Mouse (Mus musculus) kidney, adult 8-10 months (tissue): Measurements from ENCODE around the gene Cald1.

Source experiments
- DNase-seq, 2 experiments: peaks; one replicate each; pipeline ENCODE4 v3.0.0; 2022

Gene Cald1

GRCm38 (mm10) chr6:34721740-34722139 is 123.4 kb downstream of the Cald1 start:
- DNase-seq: no peak

GRCm38 (mm10) chr6:34722660-34723059 is 124.4 kb downstream of the Cald1 start:
- no peak for DNase-seq

- no peak for DNase-seq
Observed at GRCm38 (mm10) chr6:34723250-34723904, 125.1 kb downstream of the Cald1 start.

DNA sequence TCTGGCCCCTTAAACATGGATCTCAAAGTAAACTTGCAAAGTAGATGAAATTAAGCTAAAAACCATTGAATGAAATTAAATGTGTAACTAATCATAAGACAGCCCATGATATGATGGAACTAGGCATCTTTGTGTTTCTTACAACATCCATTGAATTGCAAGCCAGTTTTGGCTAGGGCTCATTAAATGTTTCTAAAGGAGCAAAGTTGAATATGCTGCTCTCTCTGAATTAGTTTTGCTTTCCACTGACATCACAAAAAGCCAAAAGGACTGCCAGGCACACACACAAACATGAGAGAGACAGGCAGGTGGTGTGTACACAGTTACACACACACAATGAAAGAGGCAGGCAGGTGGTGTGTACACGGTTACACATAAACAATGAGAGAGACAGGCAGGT is 127.4 kb downstream of the Cald1 start:
- no peak for DNase-seq

- DNase-seq: no peak
Observed at GRCm38 (mm10) chr6:34726104-34726503, 127.8 kb downstream of the Cald1 start.

DNA sequence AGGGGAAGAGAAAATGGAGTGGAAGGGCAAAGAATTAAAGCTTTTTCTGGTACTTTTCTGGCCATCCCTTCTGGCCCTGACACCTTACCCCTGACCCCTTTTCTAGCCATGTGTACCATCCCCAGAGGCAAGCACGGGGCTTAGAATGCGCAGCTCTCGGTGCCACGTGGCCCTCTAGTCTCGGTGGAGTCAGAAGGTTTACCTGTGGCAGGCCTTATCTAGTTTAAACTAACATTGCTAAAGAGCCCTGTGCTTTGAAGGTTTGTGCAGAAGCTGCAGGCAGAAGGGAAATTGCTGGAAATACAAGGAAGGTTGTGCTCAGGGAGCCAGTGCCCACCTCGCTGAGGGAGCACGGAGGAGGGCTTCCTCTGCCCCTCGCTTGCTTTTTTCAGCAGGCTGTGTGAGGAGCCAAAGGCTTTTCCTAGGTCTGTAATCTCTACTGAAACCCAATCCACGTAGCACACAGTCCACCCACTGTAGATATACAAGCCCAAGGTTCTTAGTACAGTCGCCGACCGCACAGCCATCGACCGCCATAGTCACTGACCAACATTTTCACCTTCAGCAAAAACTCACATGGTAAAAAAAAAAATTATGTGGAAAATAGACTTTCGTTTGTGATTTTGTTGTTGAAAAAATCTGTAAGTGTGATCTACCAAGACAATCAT is 129.2 kb downstream of the Cald1 start:
- DNase-seq: no peak

DNA sequence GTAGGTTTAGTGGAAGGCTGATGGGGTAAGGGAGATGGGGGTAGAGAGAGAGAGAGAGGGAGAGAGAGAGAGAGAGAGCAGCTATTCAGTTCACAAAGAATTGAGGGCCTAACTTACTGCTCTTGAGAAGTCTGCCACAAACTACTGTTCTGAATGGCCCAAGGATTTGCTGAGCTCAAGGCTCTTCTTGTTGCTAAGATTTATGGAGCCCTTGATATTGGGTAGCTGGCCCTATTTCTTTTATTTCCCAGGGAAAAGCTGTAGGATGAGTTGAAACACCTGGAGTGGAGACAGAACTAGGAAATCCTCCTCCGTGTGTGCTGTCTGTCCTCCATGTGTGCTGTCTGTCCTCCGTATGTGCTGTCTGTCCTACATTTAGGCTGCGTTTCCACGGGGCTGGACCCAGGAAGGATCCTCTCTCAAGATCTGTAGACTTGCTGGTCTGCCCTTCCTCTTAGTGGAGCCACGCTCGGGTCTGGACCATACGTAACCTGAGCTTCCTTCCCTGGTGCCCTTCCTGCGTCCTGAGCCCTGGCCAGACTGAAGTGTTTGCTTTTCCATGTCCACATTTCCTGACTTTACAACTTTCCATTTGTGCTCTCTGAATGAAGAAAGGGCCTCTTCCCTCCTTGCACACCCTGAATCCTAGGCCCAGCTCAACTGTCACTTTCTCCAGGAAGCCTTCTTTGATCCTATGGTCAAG is 131.3 kb downstream of the Cald1 start:
- DNase-seq: no peak

- DNase-seq: no peak
Observed at GRCm38 (mm10) chr6:34731007-34731406, 132.7 kb downstream of the Cald1 start.

DNA sequence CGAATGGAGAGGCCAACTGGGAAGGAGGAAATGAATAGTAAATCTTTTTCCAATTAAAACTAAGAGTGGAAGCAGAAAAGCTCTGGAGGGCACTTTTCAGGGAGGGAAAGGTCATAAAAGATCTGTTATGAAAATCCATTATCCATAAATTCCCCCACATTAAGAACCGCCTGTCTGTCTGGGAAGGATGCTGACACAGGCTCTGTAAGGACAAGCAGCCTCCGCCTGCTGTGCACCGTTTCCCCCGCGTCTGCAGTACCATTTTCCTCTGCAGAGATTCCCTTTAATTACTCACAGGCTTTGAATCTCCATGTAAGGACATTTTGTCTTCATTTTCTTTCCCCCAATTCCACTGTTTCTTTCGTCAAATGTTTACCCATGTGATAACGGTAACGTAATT is 133.2 kb downstream of the Cald1 start:
- DNase-seq: no peak

DNA sequence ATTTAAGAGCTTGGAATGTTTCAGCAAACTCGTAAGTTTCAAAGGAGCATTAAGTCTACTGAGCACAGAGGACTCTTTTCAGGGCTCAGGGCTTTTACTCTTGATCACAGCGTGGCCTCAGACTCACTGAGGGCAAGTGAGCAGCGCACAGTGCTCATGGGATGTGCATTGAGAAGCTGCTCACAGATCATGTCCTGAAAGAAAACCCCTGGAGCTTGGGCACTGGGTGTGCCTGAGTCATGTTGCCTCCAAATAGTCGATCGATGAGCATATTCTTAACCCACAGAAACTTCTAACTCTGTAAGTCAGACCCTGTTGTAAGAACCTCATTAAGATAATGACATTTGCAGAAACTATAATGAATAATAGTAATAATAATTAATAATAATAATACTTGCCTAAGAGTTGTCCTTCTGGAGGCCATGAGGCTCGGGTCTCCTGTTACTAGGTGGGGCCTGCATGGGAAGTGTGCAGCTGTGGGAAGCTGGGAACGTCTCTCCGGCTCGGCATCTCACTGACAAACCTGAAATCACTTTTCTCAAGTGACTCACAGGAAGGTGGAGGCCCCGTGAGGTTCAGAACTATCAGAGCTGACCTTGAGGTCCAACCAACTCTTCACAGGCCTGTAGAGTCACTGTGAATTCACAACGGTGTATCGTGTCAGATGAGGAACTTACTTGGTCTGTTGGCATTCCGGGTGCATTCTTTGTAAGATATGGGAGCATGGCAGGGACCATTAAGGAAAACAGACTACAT is 136.8 kb downstream of the Cald1 start:
- no peak for DNase-seq

DNA sequence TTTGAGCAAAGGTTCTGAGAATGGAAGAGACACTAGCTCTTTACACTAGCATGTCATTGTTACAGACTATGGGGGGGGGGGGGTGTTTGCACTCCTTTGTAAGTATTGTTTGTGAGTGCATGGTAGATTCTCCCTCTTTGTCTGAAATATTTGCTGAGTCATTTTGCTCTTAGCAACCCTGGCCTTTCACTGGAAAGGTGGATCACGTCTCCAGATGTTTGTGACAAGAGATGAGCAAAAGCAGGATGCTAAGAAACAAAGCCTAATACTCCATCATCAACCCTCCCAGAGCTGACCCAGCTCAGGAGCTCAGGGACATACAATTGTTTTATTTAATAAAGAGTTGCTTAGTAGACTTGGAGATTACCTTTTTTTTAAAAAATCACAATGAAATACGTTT is 138.6 kb downstream of the Cald1 start:
- no peak for DNase-seq

DNA sequence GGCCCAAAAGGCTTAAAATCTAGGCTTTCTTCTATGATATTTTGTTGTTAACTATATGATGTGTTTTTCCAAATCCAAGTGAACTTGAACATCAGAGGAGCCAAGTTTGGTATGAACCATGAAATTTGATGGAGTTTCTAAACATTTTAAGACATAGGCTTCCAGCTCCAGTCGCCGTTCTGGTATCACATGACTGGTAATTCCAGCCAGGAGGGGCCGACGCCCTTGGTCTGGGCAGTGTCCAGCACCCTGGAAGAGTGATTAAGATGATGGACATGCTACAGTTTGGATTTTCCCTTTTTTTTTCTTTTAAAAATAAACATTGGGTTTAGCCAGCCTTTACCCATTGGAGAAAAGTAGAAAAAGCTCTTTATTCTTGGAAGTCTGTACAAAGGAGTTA is 145.6 kb downstream of the Cald1 start:
- DNase-seq: no peak

- DNase-seq: no peak
Observed at GRCm38 (mm10) chr6:34747846-34748245, 149.5 kb downstream of the Cald1 start.

DNA sequence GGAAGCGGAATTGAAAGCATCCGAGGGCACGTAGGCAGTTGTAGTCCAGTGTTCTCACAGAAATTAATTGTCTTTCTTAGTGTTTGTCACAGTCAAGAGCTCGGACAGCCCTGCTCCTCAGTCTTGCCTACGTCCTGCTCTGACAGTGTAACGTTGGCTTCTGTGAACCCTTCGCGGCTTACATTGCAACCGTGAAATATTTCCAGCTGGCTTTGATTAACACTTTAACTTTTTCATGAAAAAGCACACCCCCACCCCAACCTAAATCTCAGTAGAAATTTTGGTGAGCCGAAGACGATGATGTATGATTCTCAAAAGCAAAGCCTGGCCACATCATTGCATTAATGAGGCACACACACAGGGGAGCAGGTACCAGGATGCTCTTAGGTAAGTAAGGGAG is 150.3 kb downstream of the Cald1 start:
- no peak for DNase-seq

DNA sequence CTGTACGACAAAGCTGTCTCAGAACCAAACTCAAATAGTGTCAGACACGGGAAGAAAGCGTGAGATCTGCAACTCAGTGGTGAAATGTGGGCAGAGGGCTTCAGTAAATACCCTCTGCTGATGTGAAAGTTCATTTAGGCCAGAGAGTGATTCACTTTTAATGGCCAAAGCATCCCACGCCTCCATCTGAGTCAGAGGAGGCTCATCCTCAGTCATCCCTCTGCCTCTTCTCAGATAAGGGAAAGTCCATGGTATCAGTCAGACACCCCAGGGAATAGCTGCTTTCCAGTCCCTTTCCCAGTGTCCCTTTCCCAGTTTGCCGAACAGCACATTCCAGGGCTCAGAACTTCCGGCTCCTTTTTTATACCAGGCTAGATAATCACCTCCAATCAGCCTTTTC is 151.2 kb downstream of the Cald1 start:
- DNase-seq: no peak

DNA sequence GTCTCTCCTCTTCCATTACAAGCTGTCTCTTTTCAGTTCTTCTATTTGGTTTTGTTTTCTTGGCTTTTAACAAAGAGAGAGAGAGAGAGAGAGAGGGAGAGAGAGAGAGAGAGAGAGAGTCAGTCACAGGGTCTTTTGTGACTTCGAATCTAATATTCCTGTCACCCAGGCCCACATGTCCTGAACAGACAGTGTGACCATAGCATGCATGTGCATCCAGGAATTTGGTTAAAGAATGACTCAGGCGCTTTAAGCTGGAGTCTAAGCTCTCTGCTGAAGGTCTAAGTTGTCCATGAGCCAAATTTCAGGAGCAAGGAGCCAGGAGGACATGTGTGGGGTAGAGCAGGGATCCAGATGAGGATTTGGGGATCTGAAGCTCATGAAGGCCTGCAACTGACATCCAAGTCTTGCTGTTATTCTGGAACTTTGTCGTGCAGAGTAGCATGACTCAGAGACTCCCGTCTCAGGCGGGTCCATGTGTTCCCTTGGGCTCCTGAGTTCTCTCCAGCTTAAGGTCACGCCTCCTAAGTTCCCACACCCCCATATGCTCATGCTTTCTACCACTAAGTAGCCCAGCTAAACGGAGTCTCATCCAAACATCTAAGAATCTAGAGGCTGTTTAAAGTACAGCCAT is 152.3 kb downstream of the Cald1 start:
- DNase-seq: no peak

GRCm38 (mm10) chr6:34751625-34752024 is 153.3 kb downstream of the Cald1 start:
- no peak for DNase-seq

GRCm38 (mm10) chr6:34754448-34754847 is 156.1 kb downstream of the Cald1 start:
- peak; percentile 54 to 65 for DNase-seq

DNA sequence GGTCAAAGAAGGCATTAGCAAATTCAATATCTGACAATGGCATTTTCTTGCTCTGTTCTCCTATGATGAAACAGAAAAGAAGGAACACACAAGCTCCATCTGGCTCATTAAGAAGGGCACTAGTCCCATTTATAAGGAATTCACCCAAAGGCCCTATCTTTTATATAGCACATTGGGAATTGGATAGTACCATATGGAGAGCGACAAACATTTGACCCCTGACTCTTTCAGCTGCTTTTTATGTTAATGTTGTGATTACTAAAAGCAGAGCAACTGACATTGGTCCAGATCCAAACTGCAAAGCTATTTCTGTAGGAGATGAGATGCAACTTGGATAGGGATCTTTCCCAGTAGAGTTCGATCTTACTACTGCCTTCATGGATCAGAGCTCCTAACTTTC is 160.0 kb downstream of the Cald1 start:
- DNase-seq: no peak

DNA sequence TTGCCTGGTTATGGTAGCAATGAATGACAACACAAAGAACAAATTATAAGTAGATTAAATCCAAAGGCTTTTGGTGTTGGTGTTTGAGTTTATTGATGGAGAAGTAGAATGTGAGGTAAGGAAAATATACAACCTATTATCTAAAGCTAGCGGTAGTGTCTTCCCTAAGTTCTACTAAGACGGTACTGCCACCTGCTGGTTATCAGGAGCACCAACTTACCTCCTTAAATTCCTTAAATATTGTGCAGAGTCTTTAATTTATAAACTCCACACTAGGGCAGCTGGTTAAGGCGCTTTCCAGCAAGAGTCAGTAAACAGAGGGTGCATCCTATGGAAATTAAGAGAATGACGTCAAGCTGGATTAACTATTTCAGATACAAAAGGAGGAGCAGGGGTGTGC is 161.7 kb downstream of the Cald1 start:
- DNase-seq: peak in 1 of 2 experiments; percentile 12

- DNase-seq: no peak
Observed at GRCm38 (mm10) chr6:34765721-34766120, 167.4 kb downstream of the Cald1 start.

GRCm38 (mm10) chr6:34769984-34770383 is 171.7 kb downstream of the Cald1 start:
- no peak for DNase-seq

GRCm38 (mm10) chr6:34770491-34770890 is 172.2 kb downstream of the Cald1 start:
- no peak for DNase-seq
